Mouse (Mus musculus) stomach, embryonic 16.5 days (tissue): ENCODE results near the gene Hrg. TPM values are rescaled to one million over a fixed set of nuclear protein-coding genes. Genes with fewer than 3 reads are reported as not detected.

Experiments used
- polyA plus RNA-seq: library from polyadenylated mRNA; unstranded; fragments of >200 nt; fragmentation: Nextera tagmentation; extraction: Ambion mirVana; gene quantifications from 2 replicates; pipeline ENCODE4 v1.2.1, GENCODE M21; 2015

Gene Hrg
- polyA plus RNA-seq, 1 experiment from 2014 or later = not detected

Other genes starting within 250 kb of the Hrg start
- not detected in 2 replicates for gene Crygs, start 139.5 kb upstream of the Hrg start, polyA plus RNA-seq
- 29.8 and 38.3 TPM in 2 replicates for gene Tbccd1, start 93.4 kb upstream of the Hrg start, polyA plus RNA-seq
- gene Dnajb11, start 93.2 kb upstream of the Hrg start, polyA plus RNA-seq = 99.9 and 109 TPM in 2 replicates
- 82.1 and 111 TPM in 2 replicates for gene Ahsg, start 59.8 kb upstream of the Hrg start, polyA plus RNA-seq
- 0.83 and 1.0 TPM in 2 replicates for gene Fetub, start 32.7 kb upstream of the Hrg start, polyA plus RNA-seq
- gene Kng2, start 78.4 kb downstream of the Hrg start, polyA plus RNA-seq = 1.8 and 2.4 TPM in 2 replicates
- gene Kng1, start 106.8 kb downstream of the Hrg start, polyA plus RNA-seq = 23.8 and 31.9 TPM in 2 replicates
- 244 and 257 TPM in 2 replicates for gene Eif4a2, start 156.4 kb downstream of the Hrg start, polyA plus RNA-seq
- gene Rfc4, start 176.7 kb downstream of the Hrg start, polyA plus RNA-seq = 81.3 and 93.7 TPM in 2 replicates
- gene Adipoq, start 195.5 kb downstream of the Hrg start, polyA plus RNA-seq = not detected in 2 replicates